Mouse (Mus musculus) limb, embryonic 15.5 days (tissue): Measurements from ENCODE around the gene Mvb12a. TPM values are rescaled to one million over a fixed set of nuclear protein-coding genes. Genes with fewer than 3 reads are reported as not detected.
"Not testable (repeated sequence)": the region's sequence is repeated elsewhere in the genome, so short reads cannot be mapped to it uniquely, and the experiment has no call there.

ENCODE experiments used
- ATAC-seq: fragments of 200-750 bp; cut with Nextera tagmentation; 2 replicates; pipeline ENCODE4 v1.8.0; 2017; ENCODE audit warnings: low read depth, moderate TSS enrichment; ENCODE audit not compliant: insufficient number of reproducible peaks, low FRiP score, low TSS enrichment
- H3K27ac ChIP-seq: fragments of 300-500 bp; sonication (generic); 2 replicates; pipeline ENCODE4 v1.5.1; 2015; ENCODE audit warnings: moderate library complexity, mild to moderate bottlenecking, inconsistent platforms
- H3K27me3 ChIP-seq: fragments of 300-500 bp; sonication (generic); 2 replicates; pipeline ENCODE4 v1.6.1; 2015; ENCODE audit warnings: inconsistent platforms
- H3K36me3 ChIP-seq: fragments of 300-500 bp; sonication (generic); 2 replicates; pipeline ENCODE4 v1.6.1; 2015; ENCODE audit warnings: inconsistent platforms
- H3K4me1 ChIP-seq: fragments of 300-500 bp; sonication (generic); 2 replicates; pipeline ENCODE4 v1.6.1; 2015; ENCODE audit warnings: inconsistent platforms
- H3K4me2 ChIP-seq: fragments of 300-500 bp; sonication (generic); 2 replicates; pipeline ENCODE4 v1.6.1; 2015; ENCODE audit warnings: mild to moderate bottlenecking, inconsistent platforms
- H3K4me3 ChIP-seq: fragments of 300-500 bp; sonication (generic); 2 replicates; pipeline ENCODE4 v1.5.1; 2015; ENCODE audit warnings: mild to moderate bottlenecking, inconsistent platforms
- H3K9ac ChIP-seq: fragments of 300-500 bp; sonication (generic); 2 replicates; pipeline ENCODE4 v1.6.1; 2015; ENCODE audit warnings: inconsistent platforms
- H3K9me3 ChIP-seq: fragments of 300-500 bp; sonication (generic); 2 replicates; pipeline ENCODE4 v1.6.1; 2016; ENCODE audit warnings: inconsistent platforms
- WGBS: fragments of 180-500 bp; shearing (Covaris S2); methylation state at CpG from one replicate; pipeline ENCODE4 v1.1.7; 2015; 5-methylcytosine and 5-hydroxymethylcytosine counted together
- polyA plus RNA-seq: library from polyadenylated mRNA; unstranded; fragments of >200 nt; fragmentation: Nextera tagmentation; extraction: Ambion mirVana; gene quantifications from 2 replicates; pipeline ENCODE4 v1.2.1, GENCODE M21; 2015

Mvb12a gene
- polyA plus RNA-seq, 1 experiment from 2014 or later = 95.7 TPM

GRCm38 (mm10) chr8:71509316-71509715 lies 33.4 kb upstream of the Mvb12a start:
- no peaks in the 10 kb centered on the region for H3K36me3 ChIP-seq
- H3K9ac ChIP-seq = no peak overlapping the region
- H3K4me3 ChIP-seq = no peak overlapping the region
- no peak overlapping the region for H3K4me2 ChIP-seq
- H3K9me3 ChIP-seq = no peaks in the 10 kb centered on the region
- no peak for ATAC-seq
- peaks cover 65% of the 10 kb centered on the region for H3K27me3 ChIP-seq
- H3K27ac ChIP-seq = no peak overlapping the region
- 40% methylated on average over 2 of the region's 2 CpGs for WGBS
- H3K4me1 ChIP-seq = peaks cover 14% of the 10 kb centered on the region

DNA sequence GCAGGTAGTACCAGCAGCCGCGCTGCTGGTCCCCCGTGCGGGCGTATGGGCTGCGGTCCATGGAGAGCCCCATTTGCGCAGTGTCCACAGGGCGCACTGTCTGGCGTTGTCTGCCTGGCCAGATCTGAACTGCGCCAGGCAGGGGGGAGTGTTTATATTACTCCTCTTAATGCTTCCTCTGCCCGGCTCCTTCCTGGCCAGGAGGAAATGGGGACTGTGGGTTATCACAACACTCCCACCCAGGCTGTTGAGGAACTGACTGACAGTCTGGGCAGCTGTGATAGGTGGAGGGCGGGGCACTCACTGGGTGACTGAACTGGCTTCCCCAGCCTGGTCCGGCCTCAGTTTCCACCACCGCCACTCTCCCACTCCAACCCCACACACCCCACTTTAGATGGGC lies 31.1 kb upstream of the Mvb12a start, which contains the start of gene Plvap:
TSS of gene Plvap (minus strand) at position 109 of the 400 bp plus-strand sequence.
- peaks cover 14% of the 10 kb centered on the region for H3K4me1 ChIP-seq
- H3K4me2 ChIP-seq = no peak within 1 kb of the TSS
- 49% methylated on average over 14 of the region's 14 CpGs for WGBS
- peaks cover 49% of the 10 kb centered on the region for H3K27me3 ChIP-seq
- no peaks in the 10 kb centered on the region for H3K36me3 ChIP-seq
- H3K9ac ChIP-seq = no peak within 1 kb of the TSS
- peak within 1 kb of the TSS; percentile 10; the same call in 1 of the 2 replicates for H3K4me3 ChIP-seq
- H3K9me3 ChIP-seq = no peaks in the 10 kb centered on the region
- no peak for ATAC-seq
- H3K27ac ChIP-seq = no peak within 1 kb of the TSS

- peaks cover 33% of the 10 kb centered on the region for H3K27me3 ChIP-seq
- H3K4me1 ChIP-seq = peaks cover 3% of the 10 kb centered on the region
- H3K9me3 ChIP-seq = no peaks in the 10 kb centered on the region
- no peak overlapping the region for H3K27ac ChIP-seq
- H3K36me3 ChIP-seq = no peaks in the 10 kb centered on the region
- no peak overlapping the region for H3K4me3 ChIP-seq
- H3K4me2 ChIP-seq = no peak overlapping the region
- no peak for ATAC-seq
- WGBS = 64% methylated on average over 15 of the region's 15 CpGs
- no peak overlapping the region for H3K9ac ChIP-seq
Observed at GRCm38 (mm10) chr8:71513018-71513754, 29.5 kb upstream of the Mvb12a start.

GRCm38 (mm10) chr8:71515043-71515442 lies 27.7 kb upstream of the Mvb12a start:
- no peak overlapping the region for H3K9ac ChIP-seq
- H3K9me3 ChIP-seq = no peaks in the 10 kb centered on the region
- peaks cover 19% of the 10 kb centered on the region for H3K27me3 ChIP-seq
- H3K4me3 ChIP-seq = no peak overlapping the region
- no peak overlapping the region for H3K4me2 ChIP-seq
- H3K27ac ChIP-seq = no peak overlapping the region
- ATAC-seq = no peak
- no peaks in the 10 kb centered on the region for H3K4me1 ChIP-seq
- H3K36me3 ChIP-seq = no peaks in the 10 kb centered on the region
- WGBS = 69% methylated on average over 5 of the region's 5 CpGs

DNA sequence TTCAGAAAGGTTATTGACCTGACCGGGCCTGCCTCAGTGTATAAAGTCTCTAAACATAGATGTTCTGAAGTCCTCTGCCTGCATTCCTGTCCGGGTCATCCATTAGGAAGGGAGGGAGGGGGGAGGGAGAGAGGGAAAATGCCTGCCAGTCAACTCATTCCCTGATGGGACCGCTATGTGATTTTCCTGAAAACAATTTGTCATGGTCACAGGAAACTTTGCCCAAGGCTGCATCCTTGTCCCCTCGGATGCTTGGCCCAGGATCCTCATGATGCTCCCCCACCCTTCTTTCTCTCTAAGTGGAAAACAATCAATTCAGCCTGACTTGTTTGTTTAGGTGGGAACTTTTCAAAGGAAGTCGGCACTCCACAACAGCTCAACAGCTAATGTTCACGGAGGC lies 25.9 kb upstream of the Mvb12a start:
- 16% methylated on average over 6 of the region's 6 CpGs for WGBS
- no peak for ATAC-seq

DNA sequence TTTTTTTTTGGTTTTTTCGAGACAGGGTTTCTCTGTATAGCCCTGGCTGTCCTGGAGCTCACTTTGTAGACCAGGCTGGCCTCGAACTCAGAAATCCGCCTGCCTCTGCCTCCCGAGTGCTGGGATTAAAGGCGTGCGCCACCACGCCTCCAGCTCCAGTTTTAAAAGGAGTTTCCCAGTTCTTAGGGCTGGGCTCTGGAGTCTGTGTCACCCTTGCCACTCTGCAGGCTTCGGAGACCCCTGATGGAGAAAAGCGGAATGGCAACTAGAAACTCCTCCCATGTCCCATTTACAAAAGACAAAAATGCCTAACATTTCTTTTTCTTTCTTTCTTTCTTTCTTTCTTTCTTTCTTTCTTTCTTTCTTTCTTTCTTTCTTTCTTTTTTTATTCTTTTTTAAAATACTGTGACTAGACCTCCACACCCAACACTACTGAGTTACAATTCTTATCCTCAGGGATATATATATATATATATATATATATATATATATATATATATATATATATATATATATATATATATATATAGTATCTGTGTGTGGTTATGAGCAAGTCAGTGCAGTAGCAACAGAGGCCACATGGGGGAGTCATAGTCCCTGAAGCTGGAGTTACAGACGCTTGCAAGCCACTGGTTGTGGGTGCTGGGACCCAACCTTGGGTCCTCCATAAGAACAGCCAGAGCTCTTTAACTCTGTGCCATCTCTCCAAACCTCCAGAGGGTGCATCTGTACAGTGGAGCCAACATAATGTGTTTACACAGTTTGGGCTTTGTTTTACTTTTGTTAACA lies 23.5 kb upstream of the Mvb12a start:
- H3K9me3 ChIP-seq, H3K4me1 ChIP-seq, H3K9ac ChIP-seq, ATAC-seq, H3K4me2 ChIP-seq, H3K4me3 ChIP-seq, H3K36me3 ChIP-seq, H3K27ac ChIP-seq: not testable (repeated sequence)
- peaks cover 16% of the 10 kb centered on the region for H3K27me3 ChIP-seq
- WGBS = 41% methylated on average over 10 of the region's 10 CpGs

More for the DNA sequence above, 25.9 kb upstream of the Mvb12a start:
- H3K4me2 ChIP-seq = no peak overlapping the region
- H3K27me3 ChIP-seq = peaks cover 4% of the 10 kb centered on the region
- H3K9ac ChIP-seq = no peak overlapping the region
- H3K36me3 ChIP-seq = no peaks in the 10 kb centered on the region
- no peaks in the 10 kb centered on the region for H3K9me3 ChIP-seq
- no peak overlapping the region for H3K27ac ChIP-seq
- H3K4me1 ChIP-seq = peaks cover 6% of the 10 kb centered on the region
- H3K4me3 ChIP-seq = no peak overlapping the region

DNA sequence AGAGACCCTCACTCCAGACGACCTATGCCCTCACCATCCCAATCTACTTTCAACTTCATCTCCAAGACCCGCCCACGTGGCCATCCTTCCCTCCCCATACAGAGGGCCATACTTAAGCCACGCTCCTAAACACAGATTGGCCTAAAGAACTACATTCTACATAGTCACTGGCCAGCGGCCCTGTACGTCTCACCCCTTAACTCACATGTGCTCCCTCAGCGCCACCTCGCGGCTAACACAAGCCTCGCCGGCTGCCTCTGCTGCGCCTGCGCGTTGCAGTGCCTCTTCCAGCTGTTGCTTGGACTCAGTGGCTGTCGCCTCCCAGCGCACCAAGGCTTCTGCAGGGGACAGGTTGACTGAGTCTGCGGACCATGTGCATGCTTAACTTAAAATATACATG lies 21.1 kb upstream of the Mvb12a start:
- 2% methylated on average over 17 of the region's 17 CpGs for WGBS
- peak; percentile 78 for ATAC-seq
- peak overlapping the region; percentile 34 for H3K4me2 ChIP-seq
- no peak overlapping the region for H3K9ac ChIP-seq
- no peaks in the 10 kb centered on the region for H3K9me3 ChIP-seq
- H3K36me3 ChIP-seq = no peaks in the 10 kb centered on the region
- no peak overlapping the region for H3K27ac ChIP-seq
- H3K4me3 ChIP-seq = peak overlapping the region; percentile 4; the same call in 1 of the 2 replicates
- H3K27me3 ChIP-seq = peaks cover 38% of the 10 kb centered on the region
- H3K4me1 ChIP-seq = peaks cover 20% of the 10 kb centered on the region

DNA sequence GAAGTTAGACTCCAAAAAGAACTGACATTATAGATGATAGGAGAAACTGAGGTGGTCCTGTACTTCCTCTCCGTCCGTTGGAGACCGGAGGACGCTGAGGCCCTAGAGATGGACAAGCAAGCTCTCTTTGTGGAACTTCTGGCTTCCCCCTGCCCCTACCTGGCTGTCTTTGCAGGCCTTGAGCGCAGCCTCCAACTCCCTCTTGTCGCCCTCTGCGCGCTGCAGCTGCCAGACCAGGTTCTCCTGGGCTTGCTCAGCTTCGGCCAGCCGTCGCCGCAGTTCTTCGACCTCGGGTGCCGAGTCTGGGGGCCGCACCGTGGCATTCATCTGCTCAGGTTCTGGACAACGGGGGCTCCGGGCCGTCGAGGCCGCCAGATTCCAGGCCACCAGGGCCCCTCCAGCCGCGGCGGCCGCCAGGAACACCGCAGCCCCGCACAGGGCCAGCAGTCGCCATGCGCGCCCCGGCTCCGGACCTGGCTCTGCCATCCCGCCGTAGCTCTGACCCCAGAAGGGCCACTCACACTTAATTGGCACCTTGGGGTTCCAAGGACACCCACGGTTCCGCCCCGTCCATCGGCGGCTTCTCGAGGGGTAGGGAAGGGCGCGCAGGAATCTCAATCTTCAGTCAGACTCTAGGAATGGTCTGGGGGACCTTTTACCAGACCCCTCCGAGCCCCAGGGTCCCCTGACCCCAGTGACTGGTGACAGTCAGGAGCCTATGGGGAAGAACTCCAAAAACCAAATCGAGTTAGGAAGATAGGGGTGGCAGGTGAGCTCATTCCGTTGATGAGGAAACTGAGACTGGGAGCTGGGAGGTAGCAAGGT lies 17.3 kb upstream of the Mvb12a start, which contains the start of gene Ccdc194:
TSS of gene Ccdc194 (minus strand) at position 486 of the 825 bp plus-strand sequence.
- no peak within 1 kb of the TSS for H3K27ac ChIP-seq
- ATAC-seq = no peak

GRCm38 (mm10) chr8:71526272-71526671 lies 16.4 kb upstream of the Mvb12a start:
- Histone ChIP-seq H3K4me2 (no peak overlapping the region), H3K36me3 (no peaks in the 10 kb centered on the region), H3K4me3 (no peak overlapping the region), H3K27ac (no peak overlapping the region), H3K9ac (no peak overlapping the region), H3K4me1 (peaks cover 28% of the 10 kb centered on the region), H3K27me3 (peaks cover 39% of the 10 kb centered on the region), H3K9me3 (no peaks in the 10 kb centered on the region)
- no peak for ATAC-seq
- WGBS = 17% methylated on average over 6 of the region's 6 CpGs

More for the DNA sequence above, 17.3 kb upstream of the Mvb12a start, which contains the start of gene Ccdc194:
- H3K36me3 ChIP-seq = no peaks in the 10 kb centered on the region
- 0 out of 2 replicates have a peak within 1 kb of the TSS, but pooled peaks have one; percentile 17 for H3K4me2 ChIP-seq
- 13% methylated on average over 46 of the region's 46 CpGs for WGBS
- H3K9me3 ChIP-seq = no peaks in the 10 kb centered on the region
- no peak within 1 kb of the TSS for H3K4me3 ChIP-seq
- peaks cover 43% of the 10 kb centered on the region for H3K27me3 ChIP-seq
- H3K4me1 ChIP-seq = peaks cover 29% of the 10 kb centered on the region
- H3K9ac ChIP-seq = no peak within 1 kb of the TSS

DNA sequence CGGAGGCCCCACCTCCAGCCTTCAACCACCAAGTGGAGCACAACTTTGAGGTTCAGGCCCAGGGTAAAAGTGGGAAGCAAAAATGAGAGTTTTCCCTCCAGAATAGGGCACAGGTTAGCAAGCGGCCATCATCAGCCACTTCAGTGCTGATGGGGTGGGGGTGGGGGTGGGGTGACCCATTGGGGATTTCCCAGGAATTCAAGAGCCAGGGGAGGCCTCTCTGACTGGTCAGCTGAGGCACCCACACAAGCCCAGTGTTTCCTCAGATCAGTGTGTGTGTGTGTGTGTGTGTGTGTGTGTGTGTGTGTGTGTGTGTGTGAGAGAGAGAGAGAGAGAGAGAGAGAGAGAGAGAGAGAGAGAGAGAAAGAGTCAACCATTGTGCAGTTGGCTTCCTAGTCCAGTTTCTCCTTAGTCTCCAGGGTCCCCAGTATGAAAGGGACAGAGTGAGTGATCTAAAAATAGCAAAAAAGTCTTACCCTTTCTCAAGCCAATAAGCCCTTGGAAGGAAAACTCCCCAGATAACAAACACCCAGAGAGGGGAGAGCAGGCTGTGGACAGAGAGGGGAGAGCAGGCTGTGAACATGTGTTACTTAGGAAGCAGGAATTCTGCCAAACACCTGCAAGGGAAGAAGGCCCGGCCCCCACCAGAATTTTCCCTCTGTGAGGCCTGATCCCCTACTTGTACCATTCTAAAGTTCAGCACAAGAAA lies 15.4 kb upstream of the Mvb12a start:
- Histone ChIP-seq H3K27ac (peak overlapping the region; percentile 47), H3K36me3 (no peaks in the 10 kb centered on the region), H3K27me3 (peaks cover 39% of the 10 kb centered on the region), H3K4me3 (no peak overlapping the region), H3K4me1 (peaks cover 22% of the 10 kb centered on the region), H3K9me3 (no peaks in the 10 kb centered on the region), H3K4me2 (no peak overlapping the region), H3K9ac (no peak overlapping the region; the same call in 1 of the 2 replicates)
- 45% methylated on average over 3 of the region's 3 CpGs for WGBS
- no peak for ATAC-seq
